Mouse (Mus musculus) retina, adult 2 months (tissue): ENCODE measurements around the gene Myh6.
"Not testable (repeated sequence)": the region's sequence is repeated elsewhere in the genome, so short reads cannot be mapped to it uniquely, and the experiment has no call there.

Experiments
- DNase-seq: peaks from one replicate; pipeline ENCODE4 v3.0.0-alpha.2; 2012; ENCODE audit warnings: low read depth, low spot score

Gene Myh6

DNA sequence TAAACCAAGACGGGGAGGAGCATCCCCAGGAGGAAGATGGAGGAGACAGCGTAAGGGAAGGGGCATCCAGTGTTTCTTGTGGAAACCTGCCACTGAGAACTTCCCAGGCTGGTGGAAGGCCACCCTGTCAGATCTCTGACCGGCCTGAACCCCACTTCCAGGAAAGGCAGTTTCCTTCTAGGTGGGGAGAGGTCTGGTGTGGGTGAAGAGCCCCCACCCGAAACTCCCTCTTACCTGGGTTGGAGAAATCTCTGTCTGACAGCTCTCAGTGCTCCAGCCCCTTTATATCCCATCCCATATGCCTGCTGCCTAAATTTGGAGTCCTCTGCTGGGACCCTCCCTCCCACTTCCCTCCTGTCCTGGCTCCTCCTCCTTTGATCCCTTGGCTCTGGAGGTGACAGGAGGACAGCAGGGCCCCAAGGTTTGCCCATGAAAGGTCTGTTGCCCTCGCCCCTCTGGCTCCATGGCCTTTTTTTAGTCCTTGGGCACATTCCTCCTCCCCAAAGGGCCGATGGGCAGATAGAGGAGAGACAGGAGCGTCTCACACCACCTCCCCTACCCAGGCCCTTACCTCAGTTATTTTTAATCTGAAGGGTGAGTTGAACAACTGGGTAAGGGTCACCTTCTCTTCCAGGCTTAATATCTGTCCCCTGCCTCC is at the start of gene Myh6:
TSS of gene Myh6 (minus strand) at position 608 of the 658 bp plus-strand sequence.
- no peak for DNase-seq

DNA sequence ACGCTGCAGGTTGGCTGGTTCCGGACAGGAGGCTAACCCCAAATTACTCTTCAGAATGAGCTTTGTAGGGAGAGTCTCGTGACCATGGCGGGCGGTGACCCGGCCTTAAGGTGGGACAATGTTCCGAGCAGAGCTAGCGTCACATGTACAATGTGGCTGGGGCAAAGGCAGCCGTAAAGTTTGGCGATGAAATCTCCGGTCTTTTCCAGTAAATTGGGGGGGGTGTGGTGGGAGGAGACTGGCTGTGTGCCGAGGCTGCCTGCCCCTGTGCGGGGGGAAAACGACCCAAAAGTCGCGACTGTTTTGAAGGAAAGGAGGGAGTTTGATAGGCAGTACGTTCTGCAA is 49.0 kb upstream of the Myh6 start:
- no peak for DNase-seq

- peak; percentile 99 for DNase-seq
These were observed 48.5 kb upstream of the Myh6 start, which contains the start of gene Ngdn for GRCm38 (mm10) chr14:55014991-55015766. TSS of gene Ngdn (plus strand) at chr14:55015454.

- no peak for DNase-seq
These were observed 47.9 kb upstream of the Myh6 start for GRCm38 (mm10) chr14:55014591-55014990.

- no peak for DNase-seq
These were observed 44.4 kb upstream of the Myh6 start for GRCm38 (mm10) chr14:55011116-55011515.

GRCm38 (mm10) chr14:55008417-55008816 is 41.7 kb upstream of the Myh6 start:
- no peak for DNase-seq

GRCm38 (mm10) chr14:55007120-55007908 is 40.6 kb upstream of the Myh6 start:
- DNase-seq, result no peak

DNA sequence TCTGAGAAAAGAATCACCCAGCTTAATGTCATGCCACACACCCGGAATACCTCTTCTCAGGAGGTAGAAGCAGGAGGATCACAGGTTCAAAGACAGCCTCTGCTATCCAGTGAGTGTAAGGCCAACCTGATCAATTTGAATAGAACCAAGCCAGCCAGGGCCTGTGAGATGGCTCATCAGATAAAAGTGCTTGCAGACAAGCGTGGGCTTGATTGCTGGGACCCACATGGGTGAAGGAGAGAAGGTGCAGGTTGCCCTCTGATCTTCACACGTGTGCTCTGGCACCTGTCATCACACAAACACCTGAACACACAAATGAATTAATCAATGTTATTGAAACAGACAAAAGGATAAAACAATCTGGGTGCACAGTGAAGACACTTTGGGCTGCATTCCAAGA is 39.8 kb upstream of the Myh6 start:
- no peak for DNase-seq

DNA sequence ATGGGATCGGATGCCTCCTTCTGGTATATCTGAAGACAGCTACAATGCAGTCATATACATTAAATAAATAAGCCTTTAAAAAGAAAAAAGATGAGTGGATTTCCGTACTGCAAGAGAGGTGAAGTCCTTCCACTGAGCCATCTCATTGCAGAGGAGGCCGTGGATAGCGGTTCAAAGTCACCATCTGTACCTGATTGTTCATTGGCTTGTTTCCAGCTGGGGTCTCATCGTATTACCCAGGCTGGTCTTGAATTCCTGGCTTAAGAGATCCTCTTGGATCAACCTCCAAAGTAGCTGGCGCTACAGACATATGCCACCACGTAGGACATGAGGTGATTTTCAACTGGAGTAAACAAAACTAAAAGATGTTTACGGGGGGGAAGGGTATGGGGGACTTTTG is 39.2 kb upstream of the Myh6 start:
- no peak for DNase-seq

GRCm38 (mm10) chr14:55005506-55005905 is 38.8 kb upstream of the Myh6 start:
- DNase-seq, result no peak

- DNase-seq, result peak; percentile 44
These were observed 37.4 kb upstream of the Myh6 start for GRCm38 (mm10) chr14:55003878-55004855.

GRCm38 (mm10) chr14:55002687-55003120 is 36.0 kb upstream of the Myh6 start:
- DNase-seq, result no peak

DNA sequence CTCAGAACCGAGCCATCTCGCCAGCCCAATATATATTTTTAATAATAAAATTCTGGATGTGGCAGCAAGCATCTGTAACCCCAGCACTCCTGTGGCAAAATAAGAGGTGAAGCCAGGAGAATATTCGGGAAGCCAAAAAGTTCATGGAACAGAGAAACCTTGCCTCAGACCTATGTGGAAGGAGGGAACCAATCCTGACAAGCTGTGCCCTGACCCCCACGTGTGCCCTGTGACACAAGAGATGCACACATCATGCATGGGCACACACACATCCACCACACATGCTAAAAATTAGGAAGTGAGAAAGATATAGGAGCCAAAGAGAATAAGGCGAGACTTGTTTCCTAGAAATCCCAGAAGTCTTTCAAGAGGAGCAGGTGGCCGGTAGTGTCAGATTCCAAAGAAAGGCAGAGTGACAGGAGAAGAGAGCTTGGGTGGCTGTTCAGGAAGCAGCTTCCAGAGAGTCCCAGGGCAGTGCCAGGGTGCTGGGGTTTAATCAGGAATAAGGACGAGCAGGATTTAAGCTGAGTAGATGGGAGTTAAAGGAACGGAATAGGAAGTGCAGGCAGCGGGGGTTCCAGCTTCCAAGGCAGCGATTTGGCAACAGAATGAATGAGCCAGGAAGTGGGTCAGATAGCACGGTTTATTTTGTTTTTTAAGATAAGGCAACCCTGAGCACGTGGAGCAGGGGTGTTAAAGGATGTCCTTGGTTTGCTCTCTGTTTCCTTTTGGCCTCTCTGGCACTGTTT is 35.4 kb upstream of the Myh6 start:
- no peak for DNase-seq

DNA sequence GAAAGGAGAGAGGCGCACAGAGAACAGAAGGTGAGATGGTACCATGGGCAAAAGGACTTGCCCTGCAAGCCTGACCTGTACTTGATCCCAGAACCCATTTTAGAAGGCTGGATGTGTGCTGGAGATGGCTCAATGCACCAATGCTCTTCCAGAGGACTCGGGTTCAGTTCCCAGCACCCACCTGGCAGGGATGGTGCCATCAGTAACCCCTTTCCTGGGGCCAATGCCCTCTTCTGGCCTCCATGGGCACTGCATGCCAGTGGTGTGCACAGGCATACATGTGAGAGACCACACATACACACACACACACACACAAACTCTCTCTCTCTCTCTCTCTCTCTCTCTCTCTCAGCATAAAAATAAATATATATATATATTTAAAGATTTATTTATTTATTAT is 34.7 kb upstream of the Myh6 start:
- no peak for DNase-seq

DNA sequence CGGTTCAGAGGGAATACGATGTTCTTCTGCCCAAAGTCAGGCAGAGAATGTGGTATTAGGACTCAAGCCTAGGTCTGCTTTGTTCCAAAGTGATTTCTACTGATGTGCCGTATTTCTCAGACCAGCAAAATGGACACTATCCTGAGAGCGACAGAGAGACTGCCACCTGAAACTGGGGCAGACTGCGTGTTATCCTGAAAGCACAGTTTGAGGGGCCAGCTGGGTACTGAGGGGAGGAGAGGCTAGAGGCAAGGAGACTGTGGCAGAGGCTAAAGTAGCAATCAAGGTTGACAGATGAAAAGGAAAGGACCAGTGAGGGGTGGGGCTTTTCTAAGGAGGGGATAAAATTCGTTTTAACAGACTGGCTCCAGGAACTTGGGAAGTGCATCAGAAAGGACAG is 34.1 kb upstream of the Myh6 start:
- no peak for DNase-seq

DNA sequence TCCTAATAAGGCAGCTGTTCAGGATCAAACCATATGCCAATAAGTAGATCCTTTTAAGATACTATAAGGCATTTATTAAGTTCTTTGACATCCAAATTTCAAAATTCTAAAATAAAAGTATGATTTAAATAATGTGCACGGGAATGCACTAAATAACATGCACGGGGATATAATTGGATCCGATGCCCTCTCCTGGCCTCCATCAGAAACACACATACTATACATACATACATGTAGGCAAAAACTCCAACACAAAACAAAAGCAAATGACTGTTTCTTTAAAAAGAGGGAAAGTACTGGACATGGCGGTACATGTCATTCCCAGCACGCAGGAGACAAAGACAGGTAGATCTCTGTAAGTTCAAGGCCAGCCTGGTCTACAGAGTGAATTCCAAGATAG is 33.1 kb upstream of the Myh6 start:
- DNase-seq, result not testable (repeated sequence)

DNA sequence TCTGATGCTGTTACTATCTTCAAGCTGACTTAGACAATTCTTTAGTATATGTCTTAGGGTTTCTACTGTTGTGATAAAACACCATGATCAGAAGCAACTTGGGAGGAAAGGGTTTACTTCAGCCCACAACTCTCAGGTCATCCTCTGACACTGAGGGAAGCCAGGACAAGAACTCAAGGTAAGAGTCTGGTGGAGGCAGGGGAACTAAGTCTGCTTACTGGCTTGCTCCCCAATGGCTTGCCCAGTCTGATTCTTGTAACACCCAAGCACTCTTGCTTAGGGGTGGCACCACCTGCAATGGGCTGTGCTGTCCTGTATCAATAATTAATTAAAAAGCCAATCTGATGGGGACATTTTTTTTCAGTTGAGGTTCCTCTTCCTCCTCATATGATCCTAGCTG is 32.0 kb upstream of the Myh6 start:
- DNase-seq, result no peak

- no peak for DNase-seq
These were observed 30.6 kb upstream of the Myh6 start for GRCm38 (mm10) chr14:54997297-54997696.

GRCm38 (mm10) chr14:54996793-54997192 is 30.1 kb upstream of the Myh6 start:
- DNase-seq, result no peak

DNA sequence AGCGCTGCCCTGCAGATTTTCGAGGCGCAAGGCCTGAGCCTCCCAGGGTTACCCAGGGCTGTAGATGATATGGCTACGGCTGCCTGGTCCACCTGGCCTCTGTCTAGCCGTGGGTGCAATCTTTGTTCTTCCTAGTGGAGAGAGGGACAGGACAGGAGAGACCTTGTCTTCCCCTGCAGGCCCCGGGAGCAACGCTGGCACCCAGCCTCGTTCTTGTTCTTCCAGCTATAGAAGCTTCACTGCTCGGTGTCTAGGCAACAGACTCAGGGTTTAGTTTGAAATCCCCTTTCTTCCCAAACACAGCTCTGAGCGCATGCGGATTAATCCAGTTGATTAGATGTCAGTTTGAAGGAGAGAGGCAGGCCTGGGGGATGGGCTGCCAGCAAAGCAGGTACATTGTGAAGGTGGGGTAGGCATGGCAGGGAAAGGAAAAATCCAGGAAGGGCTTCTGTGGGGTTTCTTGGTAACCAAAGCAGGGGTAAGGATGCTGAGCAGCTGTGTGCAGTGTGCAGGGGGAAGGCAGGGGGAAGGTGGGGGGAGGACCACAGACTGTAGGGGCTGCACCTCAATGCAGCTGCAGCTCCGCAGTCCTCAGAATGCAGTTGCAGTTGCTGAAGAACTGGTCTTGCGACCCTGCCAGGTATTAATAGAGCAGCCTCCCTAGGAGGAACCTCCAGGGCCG is 28.9 kb upstream of the Myh6 start:
- peak; percentile 32 for DNase-seq
